Mouse (Mus musculus): ENCODE measurements around the gene Acrbp. TPM values are rescaled to one million over a fixed set of nuclear protein-coding genes. Genes with fewer than 3 reads are reported as not detected.

Gene Acrbp
- polyA plus RNA-seq, 1 experiment, result 16.2 TPM

DNA sequence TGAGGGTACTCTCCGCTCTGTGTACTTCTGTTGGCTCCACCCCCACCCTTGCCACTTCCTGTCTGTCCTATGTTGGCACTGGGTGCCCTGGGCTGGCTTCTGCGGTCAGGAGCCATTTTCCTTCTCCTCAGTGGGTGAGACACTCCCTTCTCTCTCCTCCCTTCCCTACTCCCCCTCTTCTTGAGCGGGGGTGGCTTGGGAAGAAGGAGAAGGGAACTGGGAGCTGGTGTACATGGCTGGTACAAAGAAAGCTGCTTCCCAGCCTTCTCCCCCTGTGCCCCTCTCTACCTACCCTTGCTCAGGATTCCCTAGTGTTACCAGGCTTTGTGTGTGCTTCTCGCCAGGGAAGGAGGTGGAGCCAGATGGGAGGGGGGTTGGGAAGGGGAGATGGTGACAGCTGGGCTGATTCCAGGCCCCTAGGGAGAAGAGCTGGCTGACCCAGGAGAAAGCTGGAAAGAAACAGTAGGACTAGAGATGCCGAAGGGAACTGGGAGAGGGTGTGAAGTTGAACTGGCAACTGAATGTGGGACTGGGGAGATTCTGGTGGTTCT is 50.0 kb downstream of the Acrbp start:
- DNase-seq (ENCODE audit: low read depth), result no peak

DNA sequence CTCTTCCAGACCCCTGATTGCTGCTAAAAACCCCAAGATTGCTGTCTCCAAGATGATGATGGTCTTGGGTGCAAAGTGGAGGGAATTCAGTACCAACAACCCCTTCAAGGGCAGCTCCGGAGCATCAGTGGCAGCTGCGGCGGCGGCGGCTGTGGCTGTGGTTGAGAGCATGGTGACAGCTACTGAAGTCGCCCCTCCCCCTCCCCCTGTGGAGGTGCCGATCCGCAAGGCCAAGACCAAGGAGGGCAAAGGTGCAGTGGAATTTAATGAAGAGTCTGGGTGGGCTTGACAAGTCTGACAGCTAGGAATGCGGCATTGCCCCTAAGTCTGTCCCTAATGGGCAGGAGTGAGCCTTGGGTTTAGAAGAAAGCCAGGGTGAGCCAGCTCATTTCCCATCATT is 52.0 kb downstream of the Acrbp start:
- DNase-seq (ENCODE audit: low read depth), result no peak

DNA sequence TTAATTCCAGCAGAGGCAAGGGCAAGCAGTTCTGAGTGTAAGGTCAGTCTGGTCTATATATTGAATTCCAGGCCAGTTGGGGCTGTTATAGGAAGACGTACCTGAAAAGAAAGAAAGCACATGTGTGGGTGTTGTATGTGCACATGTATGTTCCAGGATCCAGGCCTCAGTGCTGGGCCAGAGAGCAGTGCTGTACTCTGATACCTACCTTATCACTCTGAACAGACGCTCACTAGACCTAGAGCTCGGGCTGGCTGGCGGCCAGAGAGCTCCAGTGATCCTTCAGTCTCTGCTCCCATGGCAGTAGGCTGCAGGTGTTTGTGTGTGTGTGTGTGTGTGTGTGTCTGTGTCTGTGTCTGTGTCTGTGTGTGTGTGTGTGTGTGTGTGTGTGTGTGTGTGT is 54.7 kb downstream of the Acrbp start:
- no peak for DNase-seq (ENCODE audit: low read depth)

DNA sequence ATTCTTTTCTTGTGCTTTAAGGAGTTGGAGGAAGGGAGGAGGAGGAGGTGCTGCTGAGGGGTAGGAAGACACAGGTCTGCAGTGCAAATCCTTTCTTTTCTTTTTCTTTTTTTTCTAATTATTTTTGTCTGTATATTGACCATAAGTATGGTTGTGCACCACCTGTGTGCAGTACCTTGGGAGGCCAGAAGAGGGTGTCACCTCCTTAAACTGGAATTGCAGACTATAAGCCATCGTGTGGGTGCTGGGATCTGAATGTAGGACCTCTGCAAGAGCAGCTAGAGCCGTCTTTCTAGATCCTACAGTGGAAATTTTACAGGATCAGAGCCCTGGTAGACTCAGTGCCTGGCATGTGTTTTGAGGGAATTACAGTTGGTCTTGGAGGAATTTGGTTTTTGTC is 58.2 kb downstream of the Acrbp start:
- no peak for DNase-seq (ENCODE audit: low read depth)

DNA sequence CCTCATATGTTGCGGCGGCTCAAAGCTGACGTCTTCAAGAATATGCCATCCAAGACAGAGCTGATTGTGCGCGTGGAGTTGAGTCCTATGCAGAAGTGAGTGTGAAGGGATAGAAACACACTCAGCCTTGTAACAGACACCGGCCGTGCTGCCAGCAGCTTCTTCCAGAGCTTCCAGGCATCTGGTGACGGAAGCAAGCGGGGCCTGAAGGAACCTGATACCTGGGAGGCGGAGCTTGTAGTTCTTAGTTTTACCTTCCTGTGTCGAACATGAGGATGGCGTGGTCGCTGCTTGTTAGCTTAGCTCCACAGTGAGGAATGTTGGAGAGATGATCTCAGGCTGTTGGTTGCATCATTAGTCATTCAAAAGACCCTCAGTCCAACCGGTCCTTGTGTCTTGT is 59.9 kb downstream of the Acrbp start:
- DNase-seq (ENCODE audit: low read depth), result no peak

DNA sequence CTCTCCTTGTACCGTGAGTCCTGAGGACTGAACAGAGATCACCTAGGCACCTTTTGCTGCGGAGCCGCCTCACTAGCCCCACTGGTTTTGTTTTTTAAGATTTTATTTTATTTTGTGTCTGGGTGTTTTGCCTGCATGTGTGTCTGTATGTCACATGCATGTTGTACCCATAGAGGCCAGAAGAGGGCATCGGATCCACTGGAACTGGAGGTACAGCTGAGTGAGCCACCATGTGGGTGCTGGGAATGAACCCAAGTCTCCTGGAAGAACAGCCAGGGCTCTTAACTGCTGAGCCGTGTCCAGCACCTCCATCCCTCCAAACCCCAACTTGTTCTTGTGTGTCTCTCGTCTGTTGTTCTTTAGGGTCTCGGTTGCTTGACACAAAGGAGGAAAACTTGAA is 61.4 kb downstream of the Acrbp start:
- no peak for DNase-seq (ENCODE audit: low read depth)

DNA sequence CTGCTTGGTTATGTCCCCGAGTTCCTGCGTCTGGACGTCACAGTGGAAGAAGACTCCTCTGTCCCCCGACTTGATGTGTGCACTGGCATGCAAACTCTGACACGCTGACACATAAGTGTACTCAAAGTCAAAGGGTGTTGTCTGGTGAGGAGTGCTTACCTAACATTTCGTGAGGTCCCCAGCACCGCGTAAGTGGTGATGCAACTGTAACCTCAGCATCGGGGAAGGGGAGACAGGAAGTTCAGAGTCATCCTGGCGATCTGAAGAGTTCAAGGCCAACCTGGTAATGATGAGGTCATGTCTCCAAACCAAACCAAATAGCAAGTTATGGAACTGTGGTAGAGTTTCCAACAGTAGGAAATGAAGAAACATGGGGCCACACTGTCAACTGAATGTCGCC is 63.1 kb downstream of the Acrbp start:
- DNase-seq (ENCODE audit: low read depth), result no peak

Other genes starting within 250 kb of the Acrbp start
- gene Spsb2, start 241.0 kb upstream of the Acrbp start, polyA plus RNA-seq (2012; rRNA removed), result 19.8 and 20.5 TPM in 2 replicates
- gene Tpi1, start 235.4 kb upstream of the Acrbp start, polyA plus RNA-seq (2012; rRNA removed), result 494 and 839 TPM in 2 replicates
- gene Usp5, start 220.2 kb upstream of the Acrbp start, polyA plus RNA-seq (2012; rRNA removed), result 107 and 120 TPM in 2 replicates
- gene Cdca3, start 220.1 kb upstream of the Acrbp start, polyA plus RNA-seq (2012; rRNA removed), result 7.5 and 8.2 TPM in 2 replicates
- 0.07 and 0.51 TPM in 2 replicates for gene Gnb3, start 209.4 kb upstream of the Acrbp start, polyA plus RNA-seq (2012; rRNA removed)
- 21.4 and 24.2 TPM in 2 replicates for gene P3h3, start 191.9 kb upstream of the Acrbp start, polyA plus RNA-seq (2012; rRNA removed)
- 1.0 and 1.9 TPM in 2 replicates for gene Gpr162, start 185.7 kb upstream of the Acrbp start, polyA plus RNA-seq (2012; rRNA removed)
- gene Cd4, start 161.5 kb upstream of the Acrbp start, polyA plus RNA-seq (2012; rRNA removed), result 0.50 and 0.95 TPM in 2 replicates
- 2.4 and 3.1 TPM in 2 replicates for gene Lag3, start 138.0 kb upstream of the Acrbp start, polyA plus RNA-seq (2012; rRNA removed)
- gene Ptms, start 129.6 kb upstream of the Acrbp start, polyA plus RNA-seq (2012; rRNA removed), result 811 and 1,192 TPM in 2 replicates
- 363 and 367 TPM in 2 replicates for gene Mlf2, start 118.3 kb upstream of the Acrbp start, polyA plus RNA-seq (2012; rRNA removed)
- gene Cops7a, start 84.2 kb upstream of the Acrbp start, polyA plus RNA-seq (2012; rRNA removed), result 180 and 195 TPM in 2 replicates
- 1.3 and 2.0 TPM in 2 replicates for gene Pianp, start 53.0 kb upstream of the Acrbp start, polyA plus RNA-seq (2012; rRNA removed)
- gene Zfp384, start 40.5 kb upstream of the Acrbp start, polyA plus RNA-seq (2012; rRNA removed), result 41.9 and 45.0 TPM in 2 replicates
- 43.6 and 59.6 TPM in 2 replicates for gene Ing4, start 9.9 kb upstream of the Acrbp start, polyA plus RNA-seq (2012; rRNA removed)
- gene Lpar5, start 18.2 kb downstream of the Acrbp start, polyA plus RNA-seq (2012; rRNA removed), result 5.3 and 5.7 TPM in 2 replicates
- 50.4 and 165 TPM in 2 replicates for gene Chd4, start 46.3 kb downstream of the Acrbp start, polyA plus RNA-seq (2012; rRNA removed)
- gene Nop2, start 82.2 kb downstream of the Acrbp start, polyA plus RNA-seq (2012; rRNA removed), result 13.3 and 14.0 TPM in 2 replicates
- 20.9 and 21.5 TPM in 2 replicates for gene Iffo1, start 95.6 kb downstream of the Acrbp start, polyA plus RNA-seq (2012; rRNA removed)
- 2,859 and 3,359 TPM in 2 replicates for gene Gapdh, start 116.8 kb downstream of the Acrbp start, polyA plus RNA-seq (2012; rRNA removed)
- gene Ncapd2, start 142.0 kb downstream of the Acrbp start, polyA plus RNA-seq (2012; rRNA removed), result 21.6 and 26.7 TPM in 2 replicates
- gene Mrpl51, start 142.1 kb downstream of the Acrbp start, polyA plus RNA-seq (2012; rRNA removed), result 85.6 and 88.7 TPM in 2 replicates
- gene Vamp1, start 165.9 kb downstream of the Acrbp start, polyA plus RNA-seq (2012; rRNA removed), result 39.4 and 41.8 TPM in 2 replicates
- 21.7 and 26.6 TPM in 2 replicates for gene Tapbpl, start 182.2 kb downstream of the Acrbp start, polyA plus RNA-seq (2012; rRNA removed)
- gene Cd27, start 187.3 kb downstream of the Acrbp start, polyA plus RNA-seq (2012; rRNA removed), result 1.0 and 1.7 TPM in 2 replicates
- 2.7 and 7.9 TPM in 2 replicates for gene Tuba3a, start 236.4 kb downstream of the Acrbp start, polyA plus RNA-seq (2012; rRNA removed)